Mouse (Mus musculus): ENCODE data around the gene Rad51b. TPM values are rescaled to one million over a fixed set of nuclear protein-coding genes. Genes with fewer than 3 reads are reported as not detected.

Gene Rad51b
- polyA plus RNA-seq, 1 experiment from 2014 or later, result 4.9 TPM

DNA sequence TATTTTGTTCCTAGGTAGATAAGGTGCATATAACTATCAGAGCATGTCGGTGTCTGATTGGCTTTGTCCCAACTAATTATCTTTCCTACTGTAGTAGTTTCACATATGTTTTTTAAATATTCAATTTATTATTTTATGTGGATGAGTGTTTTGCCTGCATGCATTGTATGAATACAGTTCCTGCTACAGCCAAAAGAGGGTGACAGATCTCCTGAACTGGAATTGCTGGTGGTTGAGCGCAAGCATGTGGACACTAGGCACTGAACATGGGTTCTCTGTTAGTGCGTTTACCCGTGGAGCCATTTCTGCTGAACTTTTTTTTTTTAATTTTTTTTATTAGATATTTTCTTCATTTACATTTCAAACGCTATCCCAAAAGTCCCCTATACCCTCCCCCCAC is 358.1 kb downstream of the Rad51b start:
- Histone ChIP-seq H3K4me3 (ENCODE audit: low read depth, low read length) (no peak overlapping the region), H3K27ac (replicated peaks; ENCODE audit: low read depth, low read length) (no peak overlapping the region), H3K36me3 (replicated peaks; ENCODE audit: control insufficient read depth, insufficient read depth, low read depth, low read length) (no peaks in the 10 kb centered on the region), H3K9me3 (replicated peaks; ENCODE audit: control insufficient read depth, low read length) (no peaks in the 10 kb centered on the region), H3K4me2 (ENCODE audit: low read depth, low read length) (no peak overlapping the region), H3K9ac (replicated peaks; ENCODE audit: low read length) (no peak overlapping the region), H3K27me3 (ENCODE audit: control insufficient read depth, insufficient read depth, low read length) (no peaks in the 10 kb centered on the region), H3K4me1 (ENCODE audit: control insufficient read depth, insufficient read depth, low read length) (no peaks in the 10 kb centered on the region)
- DNase-seq (ENCODE audit: low spot score), result no peak
- no peak for ATAC-seq (replicated peaks; ENCODE audit: insufficient number of reproducible peaks, low FRiP score, low TSS enrichment, low read depth)
- 94% methylated on average over 5 of the region's 5 CpGs for WGBS

DNA sequence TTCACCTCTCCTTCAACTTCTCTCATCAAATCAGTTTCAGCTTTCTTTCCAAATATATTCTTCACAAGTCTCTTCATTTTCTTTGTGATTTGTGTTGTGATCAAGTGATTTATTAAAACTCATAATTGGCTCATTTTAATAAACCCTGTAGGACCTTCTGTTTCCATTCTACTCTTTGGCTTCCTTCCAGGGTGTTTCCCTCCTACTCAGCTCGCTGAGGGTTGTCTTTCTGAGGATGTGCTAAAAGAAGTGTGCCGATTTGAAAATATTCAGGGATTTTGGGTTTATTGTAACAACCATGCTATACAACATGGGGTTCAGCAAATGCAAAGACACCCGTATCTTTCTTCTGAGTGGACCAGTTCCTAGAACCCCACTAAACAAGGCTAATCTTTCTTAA is 361.8 kb downstream of the Rad51b start:
- Histone ChIP-seq H3K4me3 (ENCODE audit: low read depth, low read length) (no peak overlapping the region), H3K4me2 (ENCODE audit: low read depth, low read length) (no peak overlapping the region), H3K9ac (replicated peaks; ENCODE audit: low read length) (no peak overlapping the region), H3K9me3 (replicated peaks; ENCODE audit: control insufficient read depth, low read length) (no peaks in the 10 kb centered on the region), H3K27me3 (ENCODE audit: control insufficient read depth, insufficient read depth, low read length) (no peaks in the 10 kb centered on the region), H3K36me3 (replicated peaks; ENCODE audit: control insufficient read depth, insufficient read depth, low read depth, low read length) (no peaks in the 10 kb centered on the region), H3K4me1 (ENCODE audit: control insufficient read depth, insufficient read depth, low read length) (peaks cover 6% of the 10 kb centered on the region; the same call in 1 of the 2 replicates), H3K27ac (replicated peaks; ENCODE audit: low read depth, low read length) (no peak overlapping the region)
- 92% methylated on average over 3 of the region's 3 CpGs for WGBS
- ATAC-seq (replicated peaks; ENCODE audit: insufficient number of reproducible peaks, low FRiP score, low TSS enrichment, low read depth), result no peak
- DNase-seq (ENCODE audit: low spot score), result no peak

DNA sequence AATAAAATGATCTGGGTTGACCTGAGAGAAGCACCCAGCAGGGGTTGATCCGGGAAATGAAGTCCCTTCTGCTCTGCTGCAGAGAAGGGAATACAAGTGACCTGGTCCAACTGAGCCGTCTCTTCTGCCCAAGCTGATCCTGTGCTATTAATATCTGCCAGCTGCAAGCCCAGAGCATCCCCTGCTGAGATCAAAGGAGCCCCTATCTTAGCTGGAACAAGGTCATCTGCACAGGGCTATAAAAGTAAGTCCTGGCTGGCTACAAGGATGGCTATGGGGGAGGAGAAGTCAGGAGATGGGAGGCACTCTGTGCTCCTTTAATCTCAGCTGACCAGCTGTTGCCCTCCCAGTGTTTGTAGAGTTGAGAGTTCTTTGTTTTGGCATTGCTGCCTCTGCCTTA is 364.2 kb downstream of the Rad51b start:
- H3K9me3 ChIP-seq (replicated peaks; ENCODE audit: control insufficient read depth, low read length), result no peaks in the 10 kb centered on the region
- H3K4me3 ChIP-seq (ENCODE audit: low read depth, low read length), result no peak overlapping the region
- no peak overlapping the region for H3K4me2 ChIP-seq (ENCODE audit: low read depth, low read length)
- no peak for DNase-seq (ENCODE audit: low spot score)
- no peaks in the 10 kb centered on the region for H3K27me3 ChIP-seq (ENCODE audit: control insufficient read depth, insufficient read depth, low read length)
- no peaks in the 10 kb centered on the region for H3K36me3 ChIP-seq (replicated peaks; ENCODE audit: control insufficient read depth, insufficient read depth, low read depth, low read length)
- 0 out of 2 replicates have a peak overlapping the region, but pooled peaks have one; percentile 20 for H3K27ac ChIP-seq (replicated peaks; ENCODE audit: low read depth, low read length)
- H3K4me1 ChIP-seq (ENCODE audit: control insufficient read depth, insufficient read depth, low read length), result peaks cover 6% of the 10 kb centered on the region; the same call in 1 of the 2 replicates
- 0 out of 2 replicates have a peak, but pooled peaks have one; percentile 62 for ATAC-seq (replicated peaks; ENCODE audit: insufficient number of reproducible peaks, low FRiP score, low TSS enrichment, low read depth)
- H3K9ac ChIP-seq (replicated peaks; ENCODE audit: low read length), result no peak overlapping the region
- 7% methylated on average over 2 of the region's 2 CpGs for WGBS

DNA sequence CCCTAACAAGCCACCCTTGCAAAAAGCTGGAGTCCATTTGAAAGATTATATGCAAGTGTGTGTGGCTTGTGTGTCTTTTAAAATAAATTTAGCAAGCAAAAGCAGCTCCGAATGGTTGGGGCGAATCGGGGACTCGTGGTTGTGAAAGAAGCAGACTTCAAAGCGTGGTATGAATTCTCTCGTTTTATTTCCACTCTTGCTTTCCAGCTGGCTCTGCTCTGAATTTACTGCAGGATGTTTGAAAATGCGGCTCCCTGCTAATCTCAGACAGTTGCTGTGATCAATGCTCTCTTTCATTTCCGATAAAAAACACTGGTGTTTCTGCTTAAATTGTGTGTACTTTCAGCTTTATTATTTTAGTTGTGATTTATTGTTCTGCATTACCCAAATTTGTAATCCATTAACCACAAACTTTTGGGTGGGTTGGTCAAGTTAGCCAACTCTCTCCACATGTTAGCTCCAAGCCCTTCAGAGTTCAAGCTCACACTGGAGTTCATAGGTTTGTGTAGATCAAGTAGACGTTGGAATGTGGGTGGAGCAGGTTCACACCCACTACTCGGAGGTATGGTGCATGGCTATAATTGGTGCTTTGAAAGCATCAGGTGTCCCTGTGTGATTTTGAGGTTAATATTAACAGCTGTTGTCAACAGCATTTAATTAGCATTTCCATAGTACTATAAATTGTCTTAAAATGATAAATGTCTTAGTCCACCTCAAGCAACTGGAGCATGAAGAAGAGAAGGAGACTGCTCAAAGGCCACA is 366.2 kb downstream of the Rad51b start:
- H3K4me2 ChIP-seq (ENCODE audit: low read depth, low read length), result no peak overlapping the region
- H3K9ac ChIP-seq (replicated peaks; ENCODE audit: low read length), result no peak overlapping the region
- H3K4me1 ChIP-seq (ENCODE audit: control insufficient read depth, insufficient read depth, low read length), result peaks cover 6% of the 10 kb centered on the region; the same call in 1 of the 2 replicates
- no peaks in the 10 kb centered on the region for H3K27me3 ChIP-seq (ENCODE audit: control insufficient read depth, insufficient read depth, low read length)
- 64% methylated on average over 10 of the region's 10 CpGs for WGBS
- no peaks in the 10 kb centered on the region for H3K36me3 ChIP-seq (replicated peaks; ENCODE audit: control insufficient read depth, insufficient read depth, low read depth, low read length)
- H3K9me3 ChIP-seq (replicated peaks; ENCODE audit: control insufficient read depth, low read length), result no peaks in the 10 kb centered on the region
- ATAC-seq (replicated peaks; ENCODE audit: insufficient number of reproducible peaks, low FRiP score, low TSS enrichment, low read depth) (no peak), DNase-seq (ENCODE audit: low spot score) (no peak)
- H3K4me3 ChIP-seq (ENCODE audit: low read depth, low read length), result no peak overlapping the region
- peak overlapping the region; percentile 32; the same call in 1 of the 2 replicates for H3K27ac ChIP-seq (replicated peaks; ENCODE audit: low read depth, low read length)

DNA sequence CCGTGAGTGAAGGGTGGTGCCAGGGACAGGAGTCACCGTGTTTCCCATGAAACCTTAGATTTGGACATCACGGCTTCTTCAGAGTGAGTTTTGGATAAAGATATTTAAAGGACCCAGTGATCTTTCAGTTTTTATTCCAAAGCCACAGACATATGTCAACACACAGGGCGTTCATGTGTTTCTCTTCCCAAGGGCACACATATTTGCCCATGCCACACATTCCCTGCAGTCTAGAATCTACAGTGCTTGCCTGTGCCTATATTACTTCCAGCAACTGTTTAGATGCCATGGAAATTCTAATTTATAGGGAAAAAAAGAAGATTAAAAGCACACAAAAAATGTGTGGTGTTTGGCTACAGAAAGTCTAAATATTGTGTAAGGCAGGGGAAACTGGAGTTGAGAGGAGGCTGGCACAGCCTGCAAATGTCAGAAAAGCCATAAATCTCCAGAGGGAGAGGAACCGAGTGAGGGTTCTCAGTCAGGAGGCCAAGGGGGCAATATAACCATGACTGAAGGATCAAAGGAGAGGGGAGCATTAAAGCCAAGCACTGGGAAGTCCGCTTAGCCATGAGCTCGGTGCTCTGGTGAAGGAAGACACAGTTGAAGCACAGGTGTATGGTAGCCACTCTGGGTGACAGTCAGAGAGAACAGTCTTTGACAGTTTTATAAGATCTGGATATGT is 367.0 kb downstream of the Rad51b start:
- no peak overlapping the region for H3K4me3 ChIP-seq (ENCODE audit: low read depth, low read length)
- no peak for ATAC-seq (replicated peaks; ENCODE audit: insufficient number of reproducible peaks, low FRiP score, low TSS enrichment, low read depth)
- H3K4me1 ChIP-seq (ENCODE audit: control insufficient read depth, insufficient read depth, low read length), result peaks cover 6% of the 10 kb centered on the region; the same call in 1 of the 2 replicates
- H3K9me3 ChIP-seq (replicated peaks; ENCODE audit: control insufficient read depth, low read length), result no peaks in the 10 kb centered on the region
- H3K9ac ChIP-seq (replicated peaks; ENCODE audit: low read length), result no peak overlapping the region
- H3K27me3 ChIP-seq (ENCODE audit: control insufficient read depth, insufficient read depth, low read length), result no peaks in the 10 kb centered on the region
- H3K4me2 ChIP-seq (ENCODE audit: low read depth, low read length), result no peak overlapping the region
- H3K36me3 ChIP-seq (replicated peaks; ENCODE audit: control insufficient read depth, insufficient read depth, low read depth, low read length), result no peaks in the 10 kb centered on the region
- 80% methylated on average over 7 of the region's 7 CpGs for WGBS
- H3K27ac ChIP-seq (replicated peaks; ENCODE audit: low read depth, low read length), result 0 out of 2 replicates have a peak overlapping the region, but pooled peaks have one; percentile 32
- no peak for DNase-seq (ENCODE audit: low spot score)

DNA sequence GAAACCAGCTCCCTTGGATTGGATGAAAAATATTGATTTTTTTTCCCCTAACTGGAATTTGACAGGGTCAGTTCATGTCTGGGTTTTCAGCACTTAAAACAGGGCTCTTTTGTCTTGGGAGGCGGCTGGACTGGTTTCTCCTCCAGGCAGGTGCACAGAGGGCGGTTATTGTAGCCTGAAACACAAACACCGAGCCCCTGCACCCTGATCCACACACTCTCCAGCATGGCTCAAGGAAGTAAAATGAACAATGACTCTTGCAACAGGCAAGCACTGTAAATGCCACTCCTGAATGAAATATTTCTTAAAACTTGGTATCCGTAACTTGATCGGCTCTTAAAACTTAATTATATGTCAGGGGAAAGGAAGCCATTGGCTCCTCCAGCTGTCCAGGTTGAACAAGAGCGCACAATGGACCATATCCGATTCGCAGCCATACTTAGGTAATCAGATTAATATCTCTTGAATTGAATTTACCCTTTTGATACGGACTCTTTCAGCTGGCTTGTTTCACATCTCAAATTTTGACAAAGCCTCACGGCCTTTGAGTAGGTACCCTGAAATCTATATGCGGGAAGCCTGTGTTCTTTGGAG is 377.9 kb downstream of the Rad51b start:
- peak overlapping the region; percentile 3; the same call in 1 of the 2 replicates for H3K27ac ChIP-seq (replicated peaks; ENCODE audit: low read depth, low read length)
- peak; percentile 78 for ATAC-seq (replicated peaks; ENCODE audit: insufficient number of reproducible peaks, low FRiP score, low TSS enrichment, low read depth)
- H3K9ac ChIP-seq (replicated peaks; ENCODE audit: low read length), result no peak overlapping the region
- no peak overlapping the region for H3K4me2 ChIP-seq (ENCODE audit: low read depth, low read length)
- no peaks in the 10 kb centered on the region for H3K27me3 ChIP-seq (ENCODE audit: control insufficient read depth, insufficient read depth, low read length)
- H3K9me3 ChIP-seq (replicated peaks; ENCODE audit: control insufficient read depth, low read length), result no peaks in the 10 kb centered on the region
- H3K36me3 ChIP-seq (replicated peaks; ENCODE audit: control insufficient read depth, insufficient read depth, low read depth, low read length), result no peaks in the 10 kb centered on the region
- peak; percentile 62 for DNase-seq (ENCODE audit: low spot score)
- no peaks in the 10 kb centered on the region; the same call in 1 of the 2 replicates for H3K4me1 ChIP-seq (ENCODE audit: control insufficient read depth, insufficient read depth, low read length)
- no peak overlapping the region for H3K4me3 ChIP-seq (ENCODE audit: low read depth, low read length)
- WGBS, result 62% methylated on average over 11 of the region's 11 CpGs

DNA sequence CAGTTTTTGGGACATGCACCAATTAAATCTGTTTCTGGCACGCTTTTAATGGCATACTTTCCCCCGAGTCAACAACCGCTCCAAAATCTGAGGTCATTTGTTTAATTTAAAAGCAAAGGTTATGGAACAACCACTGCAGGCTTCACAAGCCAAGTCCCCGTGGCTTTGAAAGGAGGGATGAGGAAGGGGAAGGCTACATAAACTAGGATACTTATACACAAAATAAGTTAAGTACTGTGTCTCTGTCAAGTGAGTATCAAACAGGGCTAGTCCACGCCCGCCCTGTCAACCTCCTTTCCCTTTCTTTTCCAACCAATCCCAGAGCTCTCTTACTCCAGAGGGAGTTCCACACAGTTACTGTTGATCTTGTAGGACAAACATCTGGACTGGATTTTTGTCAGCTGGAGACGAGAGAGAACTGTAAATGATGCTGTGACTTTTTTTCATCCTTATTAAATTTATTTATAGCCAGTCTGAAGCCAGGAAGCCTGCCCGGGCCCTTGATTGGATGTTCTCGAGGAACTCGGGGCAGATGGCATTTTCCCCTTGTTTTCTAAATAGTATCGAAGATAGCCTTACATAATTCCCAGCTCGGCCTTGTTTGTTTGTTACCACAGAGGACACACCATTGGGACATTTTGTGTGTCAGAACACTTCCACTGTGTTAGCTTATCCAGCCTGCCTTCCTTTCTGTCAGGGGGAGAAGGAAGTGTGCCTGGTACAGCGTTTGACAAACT is 378.5 kb downstream of the Rad51b start:
- Histone ChIP-seq H3K27ac (replicated peaks; ENCODE audit: low read depth, low read length) (peak overlapping the region; percentile 3; the same call in 1 of the 2 replicates), H3K36me3 (replicated peaks; ENCODE audit: control insufficient read depth, insufficient read depth, low read depth, low read length) (no peaks in the 10 kb centered on the region), H3K9me3 (replicated peaks; ENCODE audit: control insufficient read depth, low read length) (no peaks in the 10 kb centered on the region), H3K9ac (replicated peaks; ENCODE audit: low read length) (no peak overlapping the region; the same call in 1 of the 2 replicates), H3K4me3 (ENCODE audit: low read depth, low read length) (no peak overlapping the region), H3K4me1 (ENCODE audit: control insufficient read depth, insufficient read depth, low read length) (no peaks in the 10 kb centered on the region; the same call in 1 of the 2 replicates), H3K4me2 (ENCODE audit: low read depth, low read length) (no peak overlapping the region), H3K27me3 (ENCODE audit: control insufficient read depth, insufficient read depth, low read length) (no peaks in the 10 kb centered on the region)
- peak; percentile 52; the same call in 1 of the 2 replicates for ATAC-seq (replicated peaks; ENCODE audit: insufficient number of reproducible peaks, low FRiP score, low TSS enrichment, low read depth)
- DNase-seq (ENCODE audit: low spot score), result peak; percentile 83
- 51% methylated on average over 13 of the region's 13 CpGs for WGBS

Data from embryonic facial prominence, embryonic 11.5 days (tissue).